Mouse (Mus musculus): ENCODE data around the gene Slc22a19. TPM values are rescaled to one million over a fixed set of nuclear protein-coding genes. Genes with fewer than 3 reads are reported as not detected.
"Not testable (repeated sequence)": the region's sequence is repeated elsewhere in the genome, so short reads cannot be mapped to it uniquely, and the experiment has no call there.

Slc22a19 gene
- 0.26 and 0.56 TPM in 2 replicates for polyA plus RNA-seq (2015; fragmentation: Nextera tagmentation; extraction: Ambion mirVana)

GRCm38 (mm10) chr19:7711148-7711547, at the start of gene Slc22a19:
Slc22a19 (minus strand) TSS chr19:7711310.
- Histone ChIP-seq H3K9ac (no peak within 1 kb of the TSS), H3K4me3 (no peak within 1 kb of the TSS), H3K4me2 (no peak within 1 kb of the TSS), H3K9me3 (no peaks in the 10 kb centered on the region), H3K36me3 (no peaks in the 10 kb centered on the region), H3K27me3 (no peaks in the 10 kb centered on the region), H3K27ac (replicated peaks) (no peak within 1 kb of the TSS), H3K4me1 (replicated peaks) (no peaks in the 10 kb centered on the region)
- no peak for ATAC-seq (ENCODE audit: low FRiP score, low read depth)

DNA sequence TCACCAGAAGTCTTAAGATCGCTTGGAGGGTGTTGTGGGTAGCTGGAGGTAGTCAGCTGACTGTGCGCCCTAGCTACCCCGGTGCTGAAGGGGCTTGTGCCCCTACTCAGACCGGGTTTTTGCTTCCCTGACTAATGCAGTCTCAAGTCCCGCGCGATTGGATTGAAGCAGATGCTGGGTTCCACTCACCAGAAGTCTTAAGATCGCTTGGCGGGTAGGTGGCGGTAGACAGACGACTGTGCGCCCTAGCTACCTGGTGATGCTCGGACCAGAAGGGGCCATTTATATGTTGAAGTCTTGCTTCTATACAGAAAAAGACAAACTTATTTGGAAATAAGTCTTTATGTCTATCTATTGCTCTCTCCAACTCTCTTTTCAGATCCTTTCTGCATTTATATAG, 42.3 kb upstream of the Slc22a19 start:
- H3K4me1 ChIP-seq (replicated peaks) = not testable (repeated sequence)

DNA sequence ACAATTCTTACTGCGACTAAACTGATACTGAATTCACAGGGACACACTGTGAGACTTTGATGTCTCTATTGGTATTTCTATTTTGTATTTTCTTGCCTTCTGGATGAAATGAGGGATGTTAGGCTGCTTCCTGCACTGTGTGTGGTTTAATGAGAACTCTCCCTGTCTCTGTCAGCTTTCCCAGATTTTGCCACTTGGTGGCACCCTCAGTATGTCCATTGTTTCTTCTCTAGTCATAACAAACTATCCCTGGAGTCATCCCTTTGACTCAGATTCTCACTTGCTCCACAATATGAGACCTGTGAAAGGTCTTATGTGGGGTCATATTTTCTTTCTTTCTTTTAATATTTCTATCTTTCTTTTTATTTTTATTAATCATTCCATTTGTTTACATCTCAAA, 18.4 kb upstream of the Slc22a19 start:
- H3K9ac ChIP-seq = no peak overlapping the region
- no peak for ATAC-seq (ENCODE audit: low FRiP score, low read depth)
- WGBS = 48% methylated on average over 1 of the region's 1 CpGs
- H3K27me3 ChIP-seq = no peaks in the 10 kb centered on the region
- H3K4me2 ChIP-seq = no peak overlapping the region
- no peaks in the 10 kb centered on the region for H3K36me3 ChIP-seq
- no peaks in the 10 kb centered on the region for H3K4me1 ChIP-seq (replicated peaks)
- H3K9me3 ChIP-seq = 0 out of 2 replicates have a peak, but pooled peaks cover 5% of the 10 kb centered on the region
- no peak overlapping the region for H3K4me3 ChIP-seq
- H3K27ac ChIP-seq (replicated peaks) = no peak overlapping the region

More for the DNA sequence above, 42.3 kb upstream of the Slc22a19 start:
- not testable (repeated sequence) for H3K27ac ChIP-seq (replicated peaks); H3K9me3 ChIP-seq; ATAC-seq (ENCODE audit: low FRiP score, low read depth); H3K4me3 ChIP-seq; H3K36me3 ChIP-seq; H3K27me3 ChIP-seq; H3K4me2 ChIP-seq; H3K9ac ChIP-seq
- 72% methylated on average over 13 of the region's 13 CpGs for WGBS

- H3K27me3 ChIP-seq; H3K27ac ChIP-seq (replicated peaks); H3K4me1 ChIP-seq (replicated peaks); H3K4me2 ChIP-seq; H3K9me3 ChIP-seq; ATAC-seq (ENCODE audit: low FRiP score, low read depth); H3K9ac ChIP-seq; H3K36me3 ChIP-seq; H3K4me3 ChIP-seq: not testable (repeated sequence)
- WGBS = 78% methylated on average over 3 of the region's 3 CpGs
These were observed 18.0 kb downstream of the Slc22a19 start for GRCm38 (mm10) chr19:7693104-7693503.

DNA sequence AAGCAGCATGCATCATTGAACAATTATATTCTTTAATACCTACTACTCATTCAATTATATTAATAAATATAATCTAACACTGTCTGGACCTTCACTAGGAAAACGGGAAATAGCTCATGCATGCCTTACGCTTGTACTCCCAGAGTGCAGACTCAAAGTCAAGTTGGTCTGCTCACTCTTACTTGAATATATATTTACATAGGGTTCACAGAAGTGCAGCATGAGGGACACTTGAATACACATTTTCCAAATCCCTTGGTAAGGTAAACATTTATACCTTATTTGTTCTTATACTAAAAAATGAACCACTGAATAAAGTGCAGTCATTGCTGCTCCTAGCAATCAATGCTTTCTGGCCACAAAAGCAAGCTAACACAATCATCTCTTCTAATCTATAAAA, 19.9 kb downstream of the Slc22a19 start:
- H3K27me3 ChIP-seq = no peaks in the 10 kb centered on the region
- no peaks in the 10 kb centered on the region for H3K36me3 ChIP-seq
- no peak overlapping the region for H3K27ac ChIP-seq (replicated peaks)
- no peak overlapping the region for H3K4me2 ChIP-seq
- no peak overlapping the region for H3K9ac ChIP-seq
- no peaks in the 10 kb centered on the region for H3K4me1 ChIP-seq (replicated peaks)
- no peak for ATAC-seq (ENCODE audit: low FRiP score, low read depth)
- no peak overlapping the region for H3K4me3 ChIP-seq
- no peaks in the 10 kb centered on the region for H3K9me3 ChIP-seq
- WGBS = 88% methylated on average over 2 of the region's 2 CpGs

DNA sequence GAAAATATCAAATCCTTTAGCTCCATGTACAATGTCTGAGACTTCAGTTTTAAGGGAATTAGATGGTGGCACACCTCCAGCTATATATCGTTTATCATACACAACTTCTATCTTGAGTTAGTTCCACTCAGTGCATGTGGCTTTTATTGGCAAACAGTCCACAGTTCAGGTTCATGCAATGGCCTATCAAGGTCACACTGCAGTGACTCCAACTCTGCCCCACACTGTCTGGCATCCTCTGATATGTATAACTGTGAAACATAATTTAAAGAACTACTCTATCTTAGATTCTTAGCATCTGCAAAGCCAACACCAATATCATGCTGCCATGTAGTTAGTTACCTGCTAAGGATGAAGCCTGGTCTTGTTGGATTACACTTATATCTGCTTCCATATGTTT, 23.1 kb downstream of the Slc22a19 start:
- ATAC-seq (ENCODE audit: low FRiP score, low read depth) = no peak

DNA sequence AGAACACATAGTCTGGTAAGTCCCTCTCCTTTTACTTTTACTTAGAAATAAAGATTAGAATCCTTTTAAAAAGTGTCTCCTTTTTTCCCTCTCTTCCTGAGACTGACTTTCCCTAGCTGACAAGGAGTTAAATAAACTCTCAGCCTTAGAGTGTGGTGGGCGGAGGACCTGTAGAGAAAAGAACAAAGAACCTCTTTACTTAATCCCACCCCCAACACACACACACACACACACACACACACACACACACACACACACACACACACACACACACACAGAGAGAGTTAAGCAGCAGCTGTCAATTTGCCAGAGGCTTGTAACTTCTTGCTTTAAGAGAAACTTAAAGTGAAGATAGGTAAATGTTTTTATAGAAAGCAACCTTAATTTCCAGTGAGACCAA, 39.1 kb downstream of the Slc22a19 start:
- H3K9ac ChIP-seq = no peak overlapping the region
- no peaks in the 10 kb centered on the region for H3K36me3 ChIP-seq
- H3K27me3 ChIP-seq = no peaks in the 10 kb centered on the region
- no peak overlapping the region for H3K27ac ChIP-seq (replicated peaks)
- 13% methylated on average over 1 of the region's 1 CpGs for WGBS
- no peaks in the 10 kb centered on the region for H3K4me1 ChIP-seq (replicated peaks)
- no peak overlapping the region for H3K4me3 ChIP-seq
- H3K9me3 ChIP-seq = no peaks in the 10 kb centered on the region
- no peak for ATAC-seq (ENCODE audit: low FRiP score, low read depth)
- H3K4me2 ChIP-seq = no peak overlapping the region

More for the DNA sequence above, 23.1 kb downstream of the Slc22a19 start:
- H3K4me3 ChIP-seq = no peak overlapping the region
- no peaks in the 10 kb centered on the region for H3K9me3 ChIP-seq
- 95% methylated on average over 1 of the region's 1 CpGs for WGBS
- H3K27me3 ChIP-seq = no peaks in the 10 kb centered on the region
- no peak overlapping the region for H3K9ac ChIP-seq
- no peak overlapping the region for H3K27ac ChIP-seq (replicated peaks)
- no peaks in the 10 kb centered on the region for H3K36me3 ChIP-seq
- H3K4me2 ChIP-seq = no peak overlapping the region
- no peaks in the 10 kb centered on the region for H3K4me1 ChIP-seq (replicated peaks)

DNA sequence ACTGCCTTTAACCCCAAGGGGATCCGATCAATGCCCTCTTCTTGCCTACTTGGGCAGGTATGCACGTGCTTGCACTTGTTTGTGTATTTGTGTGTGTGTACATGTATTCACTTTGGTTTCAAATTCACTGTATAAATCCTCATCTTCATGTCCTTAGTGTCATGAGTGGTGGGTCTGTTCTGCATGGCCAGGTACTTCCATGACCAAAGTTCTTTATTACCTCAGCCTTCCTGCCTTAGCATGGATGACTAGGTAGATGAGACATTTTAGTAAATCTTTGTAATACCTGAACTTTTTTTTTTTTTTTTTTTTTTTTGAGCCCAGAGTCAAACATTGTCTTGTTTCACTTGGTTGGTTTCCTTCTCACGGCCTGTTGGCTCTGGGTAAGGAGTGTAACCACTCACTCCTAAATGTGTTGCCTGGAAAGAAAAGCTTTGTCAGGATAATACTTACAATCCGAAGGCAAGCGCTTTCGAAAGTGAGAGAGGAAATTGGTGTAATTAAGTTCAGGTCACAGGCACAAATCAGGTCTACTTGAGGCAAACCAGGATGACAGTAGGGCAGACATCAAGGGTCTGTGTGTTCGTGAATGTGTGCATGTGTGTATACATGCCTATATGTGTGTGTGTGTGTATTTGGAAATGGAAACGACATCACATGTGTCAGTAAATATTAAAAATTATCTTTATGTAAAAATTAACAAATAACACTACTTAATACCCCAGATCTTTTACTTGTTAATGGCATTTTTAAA, 62.0 kb downstream of the Slc22a19 start:
- H3K36me3 ChIP-seq = no peaks in the 10 kb centered on the region
- no peaks in the 10 kb centered on the region for H3K27me3 ChIP-seq
- H3K4me2 ChIP-seq = no peak overlapping the region
- H3K9ac ChIP-seq = no peak overlapping the region
- no peak overlapping the region for H3K27ac ChIP-seq (replicated peaks)
- no peaks in the 10 kb centered on the region for H3K4me1 ChIP-seq (replicated peaks)
- no peak for ATAC-seq (ENCODE audit: low FRiP score, low read depth)
- no peak overlapping the region for H3K4me3 ChIP-seq
- WGBS = 89% methylated on average over 8 of the region's 8 CpGs
- H3K9me3 ChIP-seq = no peaks in the 10 kb centered on the region

GRCm38 (mm10) chr19:7633786-7634185, 77.3 kb downstream of the Slc22a19 start:
- H3K27me3 ChIP-seq = no peaks in the 10 kb centered on the region
- no peaks in the 10 kb centered on the region for H3K9me3 ChIP-seq
- no peak overlapping the region for H3K4me2 ChIP-seq
- WGBS = 82% methylated on average over 1 of the region's 1 CpGs
- no peaks in the 10 kb centered on the region for H3K36me3 ChIP-seq
- no peaks in the 10 kb centered on the region for H3K4me1 ChIP-seq (replicated peaks)
- no peak overlapping the region for H3K9ac ChIP-seq
- no peak for ATAC-seq (ENCODE audit: low FRiP score, low read depth)
- H3K27ac ChIP-seq (replicated peaks) = no peak overlapping the region
- H3K4me3 ChIP-seq = no peak overlapping the region

- H3K9ac ChIP-seq = no peak overlapping the region
- H3K4me2 ChIP-seq = no peak overlapping the region
- H3K27me3 ChIP-seq = no peaks in the 10 kb centered on the region
- no peaks in the 10 kb centered on the region for H3K36me3 ChIP-seq
- H3K9me3 ChIP-seq = no peaks in the 10 kb centered on the region
- no peaks in the 10 kb centered on the region for H3K4me1 ChIP-seq (replicated peaks)
- no peak overlapping the region for H3K27ac ChIP-seq (replicated peaks)
- H3K4me3 ChIP-seq = no peak overlapping the region
- no peak for ATAC-seq (ENCODE audit: low FRiP score, low read depth)
These were observed 78.1 kb downstream of the Slc22a19 start for GRCm38 (mm10) chr19:7633021-7633420.

Other genes starting within 250 kb of the Slc22a19 start
- 643 and 672 TPM in 2 replicates for gene Rtn3, start 228.0 kb downstream of the Slc22a19 start, polyA plus RNA-seq (2015; fragmentation: Nextera tagmentation; extraction: Ambion mirVana)
- gene Atl3, start 217.3 kb downstream of the Slc22a19 start, polyA plus RNA-seq (2015; fragmentation: Nextera tagmentation; extraction: Ambion mirVana) = 6.6 and 6.8 TPM in 2 replicates
- gene Pla2g16, start 153.9 kb downstream of the Slc22a19 start, polyA plus RNA-seq (2015; fragmentation: Nextera tagmentation; extraction: Ambion mirVana) = 4.8 and 5.7 TPM in 2 replicates
- 0.18 and 0.53 TPM in 2 replicates for gene Lgals12, start 104.1 kb downstream of the Slc22a19 start, polyA plus RNA-seq (2015; fragmentation: Nextera tagmentation; extraction: Ambion mirVana)
- gene Hrasls5, start 98.8 kb downstream of the Slc22a19 start, polyA plus RNA-seq (2015; fragmentation: Nextera tagmentation; extraction: Ambion mirVana) = 0.26 TPM in 1 of 2 replicates, not detected in the other
- gene Slc22a26, start 91.4 kb upstream of the Slc22a19 start, polyA plus RNA-seq (2015; fragmentation: Nextera tagmentation; extraction: Ambion mirVana) = not detected in 2 replicates